Mouse (Mus musculus) spleen, postnatal 14 days (tissue): Measurements from ENCODE around the gene Dnajb14.
"Not testable (repeated sequence)": the region's sequence is repeated elsewhere in the genome, so short reads cannot be mapped to it uniquely, and the experiment has no call there.

Source experiments
- DNase-seq, 2 experiments: peaks; one replicate each; pipeline ENCODE4 v3.0.0; 2021 to 2022; ENCODE audit warnings: low spot score in 2 of 2

Gene Dnajb14

DNA sequence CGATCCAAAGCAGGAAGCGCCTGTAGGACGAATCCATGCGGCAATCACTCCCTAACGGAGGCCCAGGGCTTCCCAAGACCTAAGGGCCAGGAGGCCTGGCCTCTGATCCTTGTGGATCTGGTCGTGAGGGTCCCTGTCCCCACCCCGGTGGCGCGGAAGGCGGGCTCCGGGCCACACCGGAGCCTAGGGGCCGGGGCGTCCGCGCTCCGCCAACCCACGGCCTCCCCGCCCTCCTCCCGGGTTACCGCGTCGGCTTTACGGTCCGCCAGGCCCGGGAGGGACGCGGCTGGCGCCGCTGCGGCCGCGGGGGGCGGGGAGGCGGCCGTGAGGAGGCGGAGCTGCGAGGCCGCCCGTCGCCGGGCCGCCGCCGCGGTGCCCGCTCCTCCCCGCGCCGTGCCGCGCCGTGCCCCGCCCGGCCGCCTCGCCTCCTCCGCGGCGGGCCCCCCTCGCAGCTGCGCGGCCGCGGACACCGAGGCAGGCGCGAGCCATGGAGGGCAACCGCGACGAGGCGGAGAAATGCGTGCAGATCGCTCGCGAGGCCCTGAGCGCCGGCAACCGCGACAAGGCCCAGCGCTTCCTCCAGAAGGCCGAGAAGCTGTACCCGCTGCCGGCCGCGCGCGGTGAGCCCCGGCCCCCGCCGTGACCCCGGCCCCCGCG lies at the start of gene Dnajb14:
Gene Dnajb14, plus strand, starts transcription at position 239 of the 657 bp plus-strand sequence.
- peak; percentile 43 to 53 for DNase-seq

DNA sequence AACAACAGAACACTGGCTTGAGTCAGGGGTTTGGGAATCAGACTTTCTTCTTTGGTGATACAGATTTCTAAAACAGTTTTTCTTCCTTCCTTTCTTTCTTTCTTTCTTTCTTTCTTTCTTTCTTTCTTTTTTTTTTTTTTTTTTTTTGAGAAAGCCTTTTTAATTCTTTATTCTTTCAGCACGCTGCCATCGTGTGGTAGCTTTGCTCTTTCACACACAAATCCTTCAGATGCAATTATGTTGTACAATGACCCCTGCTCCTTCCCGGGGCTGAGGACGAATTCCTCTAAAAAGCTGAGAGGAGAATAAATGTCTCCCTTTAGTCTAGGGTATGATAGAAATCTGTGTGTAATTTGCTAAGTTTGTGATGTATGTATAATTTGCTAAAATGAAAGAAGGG lies 48.8 kb upstream of the Dnajb14 start:
- no peak for DNase-seq

DNA sequence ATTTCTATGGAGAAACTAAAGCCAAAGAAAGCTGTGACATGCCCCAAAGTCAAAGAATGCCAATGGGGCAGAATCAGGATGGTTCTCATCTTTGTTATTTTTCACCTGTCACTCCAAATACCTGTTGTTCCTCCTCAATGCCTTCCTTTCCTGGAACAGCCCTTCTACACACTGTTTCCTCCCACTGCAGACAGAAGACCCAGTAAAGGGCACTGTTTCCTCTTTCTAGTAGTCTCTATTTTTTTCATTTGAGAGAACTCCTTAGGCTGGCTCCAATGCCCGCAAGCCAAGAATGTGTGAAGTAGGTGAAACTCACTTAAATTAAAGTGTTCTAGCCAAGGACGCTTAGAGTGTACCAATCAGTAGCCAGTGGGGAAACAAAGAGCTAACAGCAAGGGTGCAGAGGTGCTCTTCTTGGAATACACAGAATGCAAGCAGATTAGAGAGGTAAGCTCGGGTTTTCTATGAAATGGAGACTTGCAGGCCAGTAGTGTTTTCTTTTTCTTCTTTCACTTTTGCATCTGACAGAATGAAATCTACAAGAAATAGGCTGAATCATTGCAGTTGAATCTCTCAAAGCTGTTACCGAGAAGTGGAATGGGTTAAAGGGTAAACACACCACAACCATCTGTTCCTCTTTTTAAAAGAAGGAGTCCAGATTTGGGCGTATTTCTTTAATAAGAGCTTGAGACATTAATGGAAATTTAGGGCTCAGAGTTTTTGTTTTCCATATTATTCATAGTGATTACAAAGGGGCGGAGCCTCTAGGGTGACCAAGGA lies 46.6 kb upstream of the Dnajb14 start:
- no peak for DNase-seq

DNA sequence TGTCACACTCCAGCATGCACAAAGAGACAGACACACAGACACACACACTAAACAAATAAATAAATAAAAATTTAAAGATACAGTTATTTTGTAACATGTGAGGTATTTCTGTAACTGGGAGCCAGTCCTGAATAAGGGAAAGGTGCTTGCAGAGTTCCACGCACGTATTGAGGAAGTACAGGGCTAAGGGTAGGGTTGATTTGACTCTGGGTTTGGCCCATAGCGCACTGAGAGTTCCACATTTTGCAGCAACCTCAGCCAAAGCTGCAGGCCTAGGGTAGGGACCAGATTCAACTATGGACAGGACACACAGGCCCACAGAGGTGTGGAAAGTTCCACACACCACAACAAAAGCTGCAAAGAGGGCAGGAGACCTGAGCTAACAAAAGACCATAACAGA lies 44.2 kb upstream of the Dnajb14 start:
- DNase-seq = no peak

DNA sequence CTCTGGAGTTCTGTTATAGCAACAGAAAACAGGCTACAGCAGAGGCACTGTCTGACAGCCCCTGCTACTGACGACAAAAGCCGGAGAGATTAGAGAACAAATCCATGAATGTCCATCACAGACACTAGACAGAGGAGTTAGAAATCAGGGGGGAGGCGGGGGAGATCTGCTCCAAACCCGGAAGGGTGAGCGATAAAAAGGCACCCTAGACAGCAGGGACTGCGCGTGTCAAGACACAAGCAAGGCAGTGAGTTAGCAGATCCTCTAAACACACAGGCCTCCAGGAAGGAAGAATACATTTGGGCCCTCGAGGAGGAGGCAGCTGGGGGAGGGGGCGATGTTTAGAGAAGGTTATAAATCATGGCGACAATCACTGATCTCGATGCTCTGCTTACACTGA lies 39.8 kb upstream of the Dnajb14 start:
- DNase-seq = no peak

DNA sequence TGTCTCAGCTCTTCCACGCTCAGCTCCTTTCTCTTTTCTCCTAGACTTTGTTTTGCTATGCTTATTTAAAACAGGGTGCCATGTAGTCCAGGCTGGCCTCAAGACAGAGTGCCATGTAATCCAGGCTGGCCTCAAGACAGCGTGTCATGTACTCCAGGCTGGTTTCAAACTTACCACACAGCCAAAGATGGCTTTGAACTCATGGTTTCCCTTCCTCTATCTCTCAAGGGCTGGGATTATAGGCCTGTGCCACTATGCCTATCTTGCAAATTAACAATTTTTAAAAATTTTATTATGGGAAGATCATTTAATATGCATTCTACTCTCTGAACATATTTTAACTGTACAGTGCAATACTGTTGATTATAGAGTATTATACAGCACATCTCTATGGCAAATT lies 36.3 kb upstream of the Dnajb14 start:
- DNase-seq = no peak

DNA sequence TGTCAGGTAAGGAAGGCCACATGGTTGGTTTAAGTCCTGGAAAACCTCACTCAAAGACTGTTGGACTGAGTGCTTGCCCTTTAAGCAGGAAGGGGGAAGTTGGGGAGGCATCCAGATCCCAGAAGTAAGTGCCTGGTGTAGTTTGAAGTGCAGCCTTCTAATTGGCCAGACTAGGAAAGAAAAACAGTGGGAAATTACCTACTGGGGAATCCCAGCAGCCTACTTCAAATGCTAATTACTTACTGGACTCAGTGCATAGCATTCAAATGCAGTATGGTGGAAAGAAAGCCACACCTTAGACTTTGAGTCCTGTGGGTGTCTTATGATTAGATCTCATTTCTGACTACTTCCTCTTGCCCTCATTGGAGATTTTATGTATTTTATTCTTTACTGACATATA lies 34.3 kb upstream of the Dnajb14 start:
- no peak for DNase-seq

DNA sequence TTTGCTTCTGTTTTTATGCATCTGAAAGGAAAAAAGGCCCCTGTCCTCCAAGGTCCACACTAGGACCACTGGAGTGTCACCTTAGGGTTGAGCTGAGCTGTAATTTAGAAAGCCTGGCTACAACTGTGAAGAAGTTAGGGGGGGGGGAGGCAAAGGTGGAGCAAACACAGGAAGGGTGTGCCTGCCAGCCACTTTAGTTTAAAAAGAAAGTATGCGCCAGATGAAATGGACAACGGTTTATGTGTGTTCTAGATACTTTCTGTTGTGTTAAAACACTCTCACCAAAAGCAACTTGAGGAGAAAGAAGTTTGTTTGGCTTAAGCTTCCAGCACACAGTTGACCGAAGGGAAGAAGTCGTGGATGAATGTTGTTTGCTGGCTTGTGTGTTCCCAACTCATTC lies 33.8 kb upstream of the Dnajb14 start:
- no peak for DNase-seq

DNA sequence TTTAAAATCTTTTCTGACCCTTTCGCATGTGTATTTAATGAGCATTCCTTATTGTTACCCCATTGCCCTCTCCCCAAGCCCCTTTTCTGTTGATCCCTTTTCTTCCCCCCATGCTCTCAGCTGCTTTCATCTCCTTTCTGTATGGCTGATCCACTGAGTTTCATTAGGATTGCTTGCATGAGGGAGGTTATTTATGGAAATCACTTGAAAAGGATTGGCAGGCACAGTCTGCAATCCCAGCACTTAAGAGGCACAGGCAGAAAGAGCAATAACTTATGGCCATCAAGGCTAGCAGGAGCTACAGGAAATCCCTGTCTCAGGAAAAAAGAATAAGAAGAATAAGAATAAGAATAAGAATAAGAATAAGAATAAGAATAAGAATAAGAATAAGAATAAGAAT lies 30.9 kb upstream of the Dnajb14 start:
- DNase-seq = no peak

DNA sequence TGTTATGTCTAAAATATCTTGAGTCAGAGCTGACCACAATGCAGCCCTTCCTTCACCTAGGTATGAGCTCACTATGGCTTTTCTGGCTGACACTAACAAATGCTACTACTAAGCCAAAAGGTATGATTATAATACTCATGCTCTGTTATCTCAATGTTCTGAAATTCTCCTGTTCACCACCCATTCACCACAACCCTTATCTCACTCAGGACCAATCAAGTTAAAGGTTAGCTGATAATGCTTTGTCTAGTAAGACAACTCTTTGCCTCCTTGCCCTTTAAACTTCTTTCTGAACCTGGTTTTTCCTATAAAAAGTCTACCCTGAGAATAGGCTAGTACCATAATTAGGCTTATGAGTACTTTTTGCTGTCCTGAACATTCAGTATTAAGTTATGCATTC lies 29.3 kb upstream of the Dnajb14 start:
- DNase-seq = no peak

DNA sequence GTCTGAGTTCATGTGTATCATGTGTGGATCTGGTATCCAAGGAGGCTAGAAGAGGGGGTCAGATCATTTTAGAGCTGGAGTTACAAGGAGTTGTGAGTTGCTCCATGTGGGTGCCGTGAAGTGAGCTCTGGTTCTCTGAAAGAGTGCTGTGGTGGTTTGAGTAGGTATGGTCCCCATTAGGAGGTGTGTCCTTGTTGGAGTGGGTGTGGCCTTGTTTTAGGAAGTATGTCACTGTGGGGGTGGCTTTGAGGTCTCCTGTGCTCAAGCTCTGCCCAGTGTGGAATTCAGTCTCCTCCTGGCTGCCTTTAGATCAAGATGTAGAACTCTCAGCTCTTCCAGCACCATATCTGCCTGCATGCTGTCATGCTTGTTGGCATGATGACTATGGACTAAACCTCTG lies 24.5 kb upstream of the Dnajb14 start:
- no peak for DNase-seq

DNA sequence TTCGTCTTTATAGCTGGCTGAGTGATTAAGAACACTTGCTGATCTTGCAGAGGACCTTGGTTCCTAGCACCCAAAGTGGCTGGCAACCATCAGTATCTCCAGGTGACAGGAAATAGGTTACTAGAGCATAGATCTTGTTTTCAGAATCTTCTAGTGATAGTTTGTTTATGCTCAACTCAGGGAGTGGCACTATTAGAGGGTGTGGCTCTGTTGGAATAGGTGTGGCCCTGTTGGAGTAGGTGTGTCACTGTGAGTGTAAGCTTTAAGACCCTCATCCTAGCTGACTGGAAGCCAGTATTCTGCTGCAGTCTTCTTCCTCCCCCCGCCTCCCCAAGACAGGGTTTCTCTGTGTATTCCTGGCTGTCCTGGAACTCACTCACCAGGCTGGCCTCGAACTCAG lies 23.2 kb upstream of the Dnajb14 start:
- DNase-seq = no peak

DNA sequence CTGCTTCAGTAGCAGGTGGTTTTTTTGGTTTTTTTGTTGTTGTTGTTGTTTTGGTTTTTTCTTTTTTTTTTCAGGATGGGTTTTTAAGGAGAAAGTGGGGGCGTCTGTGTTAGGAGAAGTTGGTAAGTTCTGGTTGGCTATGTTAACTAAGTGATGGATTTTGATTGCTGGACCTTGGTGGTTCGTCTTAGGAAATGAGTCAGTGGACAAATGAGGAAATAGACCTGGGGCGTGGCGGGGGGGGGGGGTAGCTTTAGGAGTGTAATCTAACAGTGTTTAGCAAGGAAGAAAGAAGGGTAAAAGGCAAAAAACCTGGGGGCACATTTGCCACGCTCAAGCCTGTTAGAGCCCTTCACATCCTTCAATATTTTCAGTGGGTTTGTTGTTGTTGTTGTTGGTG lies 20.9 kb upstream of the Dnajb14 start:
- DNase-seq = no peak

DNA sequence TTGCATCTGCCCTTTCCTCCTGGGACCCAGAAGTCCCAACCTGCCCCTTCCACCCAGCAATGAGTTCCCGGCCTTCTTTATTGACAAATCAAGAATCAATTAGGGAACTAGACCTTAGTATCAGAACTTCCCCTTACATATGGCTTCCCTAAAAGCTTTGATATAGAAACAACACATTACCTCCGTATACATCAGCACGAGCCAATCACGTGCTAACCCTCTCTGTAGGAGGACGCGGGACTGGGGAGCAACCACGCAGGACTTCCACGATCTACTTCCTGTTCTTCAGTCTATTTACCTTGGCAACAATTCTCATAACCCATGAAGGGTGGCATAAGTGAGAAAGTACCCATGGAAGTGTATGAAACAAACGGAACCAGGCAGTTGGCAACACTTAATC lies 19.1 kb upstream of the Dnajb14 start:
- no peak for DNase-seq

DNA sequence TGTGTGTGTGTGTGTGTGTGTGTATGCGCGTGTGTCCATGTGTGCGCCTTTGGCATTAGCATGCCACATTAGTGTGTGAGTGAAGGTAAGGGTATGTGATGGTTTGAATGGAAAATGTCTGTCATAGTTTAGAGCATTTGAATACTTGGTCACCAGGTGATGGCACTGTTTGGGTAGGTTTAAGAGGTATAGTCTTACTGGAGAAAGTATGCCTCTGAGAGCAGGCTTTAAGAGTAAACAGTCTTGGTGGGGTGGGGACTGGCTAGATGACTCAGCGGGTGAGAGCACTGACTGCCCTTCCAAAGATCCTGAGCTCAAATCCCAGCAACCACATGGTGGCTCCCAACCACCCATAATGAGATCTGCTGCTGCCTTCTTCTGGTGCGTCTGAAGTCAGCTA lies 17.8 kb upstream of the Dnajb14 start:
- DNase-seq = no peak

DNA sequence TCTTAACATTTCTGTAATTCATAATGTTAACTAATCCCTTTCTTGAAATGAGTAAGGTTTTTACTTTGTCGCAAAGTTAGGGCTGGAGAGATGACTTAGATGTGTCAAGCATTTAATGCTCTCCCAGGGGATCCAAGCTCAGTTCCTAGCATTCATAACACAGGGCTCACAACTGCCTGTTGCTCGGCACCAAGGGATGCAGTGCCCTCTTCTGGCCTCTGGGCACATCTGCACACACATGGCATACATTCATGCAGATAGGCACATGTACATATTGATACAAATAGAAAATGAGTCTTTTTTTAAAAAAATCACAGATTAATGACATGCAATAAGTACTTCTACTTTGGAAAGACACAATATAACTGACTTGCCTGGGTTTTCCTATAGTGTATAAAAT lies 16.3 kb upstream of the Dnajb14 start:
- DNase-seq = no peak

DNA sequence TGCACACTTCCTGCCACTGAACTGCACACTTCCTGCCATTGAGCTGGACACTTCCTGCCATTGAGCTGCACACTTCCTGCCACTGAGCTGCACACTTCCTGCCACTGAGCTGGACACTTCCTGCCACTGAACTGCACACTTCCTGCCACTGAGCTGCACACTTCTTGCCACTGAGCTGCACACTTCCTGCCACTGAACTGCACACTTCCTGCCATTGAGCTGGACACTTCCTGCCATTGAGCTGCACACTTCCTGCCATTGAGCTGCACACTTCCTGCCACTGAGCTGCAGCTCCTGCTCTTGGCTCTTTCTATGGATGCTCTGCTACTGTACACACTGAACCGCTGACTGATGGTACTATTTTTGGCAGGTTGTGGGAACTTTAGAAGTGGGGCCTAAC lies 14.5 kb upstream of the Dnajb14 start:
- not testable (repeated sequence) for DNase-seq

DNA sequence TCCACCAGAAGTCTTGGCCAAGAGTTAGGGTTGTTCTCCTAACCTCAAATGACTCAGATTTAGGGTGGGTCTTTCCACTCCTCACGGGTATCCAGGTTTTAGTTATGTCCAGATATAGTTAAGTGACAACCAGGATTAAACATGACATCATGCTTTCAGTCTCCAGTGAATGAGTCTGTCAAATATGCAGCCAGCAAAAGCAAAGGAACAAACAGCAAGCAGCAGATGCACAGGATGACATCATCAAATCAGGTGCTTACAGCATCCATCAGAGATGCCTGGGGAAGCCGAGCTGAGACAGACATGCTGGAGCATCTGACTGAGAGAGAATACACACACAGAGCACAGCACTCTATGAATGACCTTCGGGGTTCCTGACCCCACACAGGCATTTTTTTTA lies 12.1 kb upstream of the Dnajb14 start:
- no peak for DNase-seq

DNA sequence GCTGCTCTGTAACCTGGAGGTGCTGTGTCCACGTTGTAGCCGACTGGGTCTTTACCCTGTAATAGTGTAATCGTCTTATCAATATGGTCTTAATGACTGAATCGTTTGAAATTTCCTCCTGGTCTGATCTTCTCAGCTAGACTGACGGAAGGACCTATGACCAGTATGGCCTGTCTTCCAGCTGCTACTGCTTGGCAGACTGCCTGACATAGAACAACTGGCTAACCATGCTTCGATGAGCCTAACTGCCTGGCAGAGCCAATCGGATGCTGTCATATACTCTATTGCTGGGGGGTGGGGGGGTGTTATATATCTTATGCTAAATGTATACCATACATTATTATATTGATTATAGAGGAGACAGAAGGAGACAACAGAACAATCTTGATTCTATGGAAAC lies 11.4 kb upstream of the Dnajb14 start:
- DNase-seq = no peak

DNA sequence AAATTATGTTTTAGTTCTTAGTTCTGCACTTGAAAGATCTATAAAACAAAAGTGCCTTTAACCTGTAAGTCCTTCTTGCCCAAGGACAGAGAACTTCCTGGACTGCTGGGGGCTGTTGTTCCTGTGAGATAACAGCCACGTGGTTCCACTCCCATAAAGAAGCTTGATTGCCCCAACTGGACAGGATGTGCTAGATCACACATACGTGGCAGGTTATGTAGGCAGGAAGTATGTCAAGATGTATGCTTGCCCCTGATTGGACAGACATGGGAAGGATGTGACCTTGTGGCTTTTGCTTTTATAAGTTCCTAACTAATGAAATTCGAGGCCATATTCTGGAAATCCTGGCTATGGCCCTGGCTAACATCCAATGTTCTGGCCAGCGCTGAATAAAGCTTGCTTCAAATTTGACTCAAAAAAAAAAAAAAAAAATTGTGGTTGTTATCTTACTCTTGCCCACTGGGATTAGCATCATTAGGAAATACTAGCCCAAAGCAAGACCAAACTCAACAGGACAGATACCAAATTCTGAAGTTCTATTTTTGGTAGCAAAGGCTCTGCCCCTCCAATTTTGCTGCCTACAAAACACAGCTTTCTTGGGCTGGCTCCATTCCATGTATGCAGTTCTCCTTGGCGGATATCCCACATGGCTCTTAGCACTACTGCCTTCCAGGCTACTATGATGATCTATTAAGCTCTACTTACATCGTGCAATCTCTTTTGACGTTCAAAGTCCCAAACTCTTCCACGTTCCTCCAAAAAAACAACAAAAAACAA lies 6.9 kb upstream of the Dnajb14 start:
- DNase-seq = no peak

DNA sequence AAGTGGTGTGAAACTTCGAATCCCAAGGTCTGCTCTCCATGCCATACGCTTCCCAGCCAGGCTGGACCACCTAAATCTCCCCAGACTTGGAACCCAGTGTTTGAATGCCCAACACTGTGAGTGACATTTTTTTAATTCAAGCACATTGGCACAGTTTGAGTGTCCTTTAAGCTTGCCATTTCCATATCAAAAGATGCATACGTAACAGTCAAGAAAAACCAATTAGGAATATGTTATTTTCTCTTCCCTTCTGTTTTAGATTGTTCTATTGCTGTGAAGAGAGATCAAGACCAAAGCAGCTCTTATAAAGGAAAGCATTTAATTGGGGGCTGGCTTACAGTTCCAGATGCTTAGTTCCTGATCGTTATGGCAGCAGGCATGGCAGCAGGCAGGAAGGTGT lies 6.0 kb upstream of the Dnajb14 start:
- DNase-seq = no peak

DNA sequence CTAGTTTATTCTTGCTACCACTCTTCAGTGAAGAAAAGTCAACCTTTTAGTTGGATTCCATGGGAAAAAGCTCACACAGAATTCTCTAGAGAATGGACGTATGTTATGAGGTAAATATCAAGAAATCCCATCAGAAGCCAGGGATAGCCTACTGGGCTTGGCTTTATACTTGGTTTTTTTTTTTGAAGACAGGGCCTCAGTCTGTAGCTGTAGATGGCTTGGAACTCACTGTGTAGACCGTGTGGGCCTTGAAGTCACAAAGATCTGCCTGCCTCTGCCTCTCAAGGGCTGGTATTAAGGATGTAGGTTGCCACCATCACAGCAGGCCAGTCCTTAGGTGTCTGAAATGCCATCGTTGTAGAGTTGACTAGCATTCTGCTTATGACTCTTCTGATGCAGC lies 4.9 kb upstream of the Dnajb14 start:
- DNase-seq = no peak
